Mouse (Mus musculus): ENCODE results near the gene Fdxr.

Fdxr gene

DNA sequence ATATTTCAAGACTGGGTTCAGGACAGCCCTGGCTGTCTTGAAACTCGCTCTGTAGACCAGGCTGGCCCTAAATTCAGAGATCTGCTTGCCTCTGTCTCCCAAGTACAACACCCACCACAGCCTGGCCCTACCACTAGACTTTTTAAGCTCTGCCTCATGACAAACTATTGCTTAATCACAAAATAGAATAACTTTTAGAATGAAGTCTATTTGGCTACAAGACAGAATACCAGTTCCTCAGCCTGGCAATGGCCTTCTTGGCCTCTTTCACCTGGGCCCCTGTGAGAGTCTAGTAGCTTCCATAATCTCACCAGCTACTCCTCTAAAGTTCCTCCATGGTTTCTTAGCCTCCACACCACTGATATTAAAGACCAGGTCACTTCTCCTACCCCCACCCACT is 13.5 kb upstream of the Fdxr start:
- peak in 1 of 2 experiments; percentile 59 for DNase-seq (ENCODE audit: inconsistent age in 2 of 2, low spot score in 1 of 2)

DNA sequence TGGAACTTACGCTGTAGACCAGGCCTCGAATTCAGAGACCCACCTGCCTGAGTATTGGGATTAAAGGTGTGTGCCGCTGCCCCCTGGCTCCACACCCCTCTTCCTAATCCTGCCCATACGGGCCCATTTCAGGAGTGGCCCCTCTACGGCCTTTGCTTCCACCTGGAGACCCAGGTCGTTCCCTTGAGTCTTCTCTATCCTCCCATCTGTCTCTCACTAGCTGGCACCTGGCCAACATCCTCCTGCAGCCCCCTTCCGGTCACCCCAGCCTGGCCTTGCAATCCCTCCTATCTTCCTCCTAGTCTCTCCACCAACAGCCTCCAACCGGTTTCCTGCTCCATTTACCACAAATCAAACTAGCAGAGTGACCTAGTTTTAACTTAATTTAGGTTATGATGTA is 13.0 kb upstream of the Fdxr start:
- peak in 1 of 2 experiments; percentile 38 for DNase-seq (ENCODE audit: inconsistent age in 2 of 2, low spot score in 1 of 2)

DNA sequence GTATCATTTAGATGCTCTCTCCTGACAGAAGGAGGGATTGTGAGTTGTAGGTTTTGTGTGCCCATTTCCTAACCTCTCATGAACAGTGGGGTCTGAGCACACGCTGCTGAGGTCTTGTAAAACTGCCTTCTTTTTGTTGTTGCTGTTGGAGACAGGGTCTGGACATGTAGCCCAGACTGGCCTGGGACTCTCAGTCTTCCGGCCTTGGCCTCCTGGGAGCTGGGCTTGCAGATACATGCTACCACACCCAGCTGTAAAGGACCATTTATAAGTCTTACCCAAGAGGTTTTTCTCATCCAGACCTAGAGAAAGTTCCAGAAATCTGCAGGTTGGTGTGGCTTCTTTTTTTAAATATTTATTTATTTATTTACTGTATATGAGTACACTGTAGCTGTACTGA is 11.5 kb upstream of the Fdxr start:
- DNase-seq (ENCODE audit: inconsistent age in 2 of 2, low spot score in 1 of 2) = no peak

DNA sequence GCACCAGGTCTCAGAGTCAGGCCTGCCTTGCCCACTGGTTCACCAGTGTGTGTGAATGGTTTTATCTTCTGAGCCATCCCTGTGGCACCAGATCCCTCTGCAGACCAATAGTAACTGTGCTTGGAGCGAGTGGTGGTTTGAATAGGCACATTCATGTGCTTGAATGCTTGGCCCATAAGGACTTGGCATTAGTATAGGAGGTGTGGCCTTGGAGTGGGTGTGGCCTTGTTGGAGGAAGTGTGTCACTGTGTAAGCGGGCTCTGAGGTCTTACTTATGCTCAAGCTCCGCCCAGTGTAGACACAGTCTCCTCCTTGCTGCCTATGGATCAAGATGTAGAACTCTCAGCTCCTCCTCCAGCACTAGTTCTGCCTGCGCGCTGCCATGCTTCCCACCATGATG is 10.5 kb upstream of the Fdxr start:
- peak; percentile 23 to 38 for DNase-seq (ENCODE audit: inconsistent age in 2 of 2, low spot score in 1 of 2)

DNA sequence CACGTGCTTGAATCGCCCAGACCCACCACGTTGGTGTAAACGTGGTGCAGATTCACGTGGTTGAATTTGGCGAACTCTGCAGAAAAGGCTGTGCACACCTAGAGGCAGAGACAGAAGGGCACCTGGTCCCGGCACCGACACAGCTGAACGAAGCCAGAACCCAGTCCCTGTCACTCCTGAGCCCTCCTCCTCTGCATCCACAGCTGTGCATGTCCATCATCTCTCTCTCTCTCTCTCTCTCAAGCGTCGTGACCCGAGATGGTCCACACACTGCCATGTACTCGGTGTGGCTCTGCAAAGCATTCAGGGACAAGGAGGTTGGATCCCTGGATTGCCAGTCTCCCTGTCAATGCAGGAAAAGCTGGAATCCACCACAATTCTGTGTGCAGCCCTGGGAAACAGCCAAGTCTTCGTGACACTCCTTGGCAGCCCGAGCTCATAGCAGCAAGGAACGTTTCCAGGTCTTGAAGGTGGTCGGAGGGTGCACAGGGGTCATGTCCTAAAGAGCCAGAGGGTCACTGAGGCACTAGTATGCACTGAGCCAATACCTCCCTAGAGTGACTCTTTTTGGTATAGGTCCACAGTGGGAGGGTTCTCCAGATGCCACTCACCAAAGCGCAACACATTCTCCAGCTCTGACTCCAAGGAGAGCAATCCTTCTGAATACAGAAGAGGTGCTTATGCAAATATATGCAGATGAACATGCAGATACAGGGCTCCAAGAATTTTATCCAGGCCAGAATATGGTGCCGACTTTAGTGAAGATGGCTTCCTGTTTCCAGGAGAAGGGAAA is 9.5 kb upstream of the Fdxr start:
- DNase-seq (ENCODE audit: inconsistent age in 2 of 2, low spot score in 1 of 2) = peak in 1 of 2 experiments; percentile 26

DNA sequence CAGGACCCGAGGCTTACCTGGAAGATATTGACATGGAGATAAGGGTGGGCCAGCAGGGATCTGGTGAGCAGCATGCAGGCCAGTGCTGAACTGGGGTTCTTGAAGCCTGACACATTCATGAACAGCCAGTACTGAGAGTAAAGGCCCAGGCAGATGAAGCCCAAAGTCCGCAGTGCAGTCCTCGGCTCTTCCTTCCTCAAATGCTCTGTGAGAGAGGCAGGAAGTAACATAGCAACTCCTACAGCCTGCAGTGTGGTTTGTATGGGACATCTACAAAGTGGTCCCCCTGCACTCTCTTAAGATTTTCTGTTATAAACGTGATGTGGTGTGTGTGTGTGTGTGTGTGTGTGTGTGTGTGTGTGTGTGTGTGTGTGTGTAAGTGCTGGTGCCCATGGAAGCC is 8.4 kb upstream of the Fdxr start:
- DNase-seq (ENCODE audit: inconsistent age in 2 of 2, low spot score in 1 of 2) = peak in 1 of 2 experiments; percentile 29

DNA sequence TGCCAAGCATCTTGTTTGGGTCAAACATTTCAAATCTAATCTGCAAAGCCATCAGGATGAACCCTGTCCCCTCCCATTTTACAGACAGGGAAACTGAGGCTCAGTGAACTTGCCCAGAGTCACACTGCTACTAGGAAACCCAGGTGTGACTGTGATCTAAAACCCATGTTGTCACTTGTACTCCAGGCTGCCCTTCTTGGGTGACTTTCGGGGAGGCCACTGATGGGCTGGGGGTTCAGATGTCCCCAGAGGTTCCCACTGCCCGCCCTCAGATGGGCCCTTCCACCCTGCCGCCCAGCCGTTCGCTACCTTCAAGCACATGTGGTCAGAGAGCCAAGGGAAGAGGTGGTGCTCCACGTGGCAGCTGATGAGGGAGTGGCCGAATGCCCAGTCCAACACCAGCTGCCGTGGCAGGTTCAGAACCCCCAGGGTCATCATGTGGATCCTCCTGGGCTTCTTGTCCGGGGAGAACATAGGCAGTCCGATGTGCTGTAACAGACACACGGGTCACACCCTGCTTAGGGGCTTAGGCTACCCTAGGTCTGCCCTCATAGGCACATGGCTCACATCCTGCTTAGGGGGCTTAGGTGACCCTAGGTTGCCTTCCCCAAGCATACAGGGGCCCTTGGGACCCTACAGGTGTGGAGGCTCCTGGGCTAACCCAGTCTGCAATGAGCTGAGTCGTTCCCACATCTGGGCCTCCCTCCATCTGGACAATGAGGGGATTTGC is 7.2 kb upstream of the Fdxr start:
- peak; percentile 24 to 38 for DNase-seq (ENCODE audit: inconsistent age in 2 of 2, low spot score in 1 of 2)

DNA sequence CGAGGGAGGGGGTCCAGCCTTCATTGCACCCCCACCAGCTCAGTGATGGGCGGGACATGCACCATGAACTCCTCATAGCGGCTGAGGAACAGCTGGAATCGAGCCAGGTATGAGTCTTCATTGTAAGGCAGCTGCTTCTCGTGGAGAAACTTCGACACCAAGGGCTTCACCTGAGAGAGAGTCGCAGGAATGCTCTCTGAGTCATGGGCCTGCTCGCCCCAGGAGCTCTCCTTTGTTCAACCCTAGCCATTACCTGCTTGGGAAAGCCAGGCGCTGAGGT is 6.6 kb upstream of the Fdxr start:
- DNase-seq (ENCODE audit: inconsistent age in 2 of 2, low spot score in 1 of 2) = peak; percentile 54 to 70

DNA sequence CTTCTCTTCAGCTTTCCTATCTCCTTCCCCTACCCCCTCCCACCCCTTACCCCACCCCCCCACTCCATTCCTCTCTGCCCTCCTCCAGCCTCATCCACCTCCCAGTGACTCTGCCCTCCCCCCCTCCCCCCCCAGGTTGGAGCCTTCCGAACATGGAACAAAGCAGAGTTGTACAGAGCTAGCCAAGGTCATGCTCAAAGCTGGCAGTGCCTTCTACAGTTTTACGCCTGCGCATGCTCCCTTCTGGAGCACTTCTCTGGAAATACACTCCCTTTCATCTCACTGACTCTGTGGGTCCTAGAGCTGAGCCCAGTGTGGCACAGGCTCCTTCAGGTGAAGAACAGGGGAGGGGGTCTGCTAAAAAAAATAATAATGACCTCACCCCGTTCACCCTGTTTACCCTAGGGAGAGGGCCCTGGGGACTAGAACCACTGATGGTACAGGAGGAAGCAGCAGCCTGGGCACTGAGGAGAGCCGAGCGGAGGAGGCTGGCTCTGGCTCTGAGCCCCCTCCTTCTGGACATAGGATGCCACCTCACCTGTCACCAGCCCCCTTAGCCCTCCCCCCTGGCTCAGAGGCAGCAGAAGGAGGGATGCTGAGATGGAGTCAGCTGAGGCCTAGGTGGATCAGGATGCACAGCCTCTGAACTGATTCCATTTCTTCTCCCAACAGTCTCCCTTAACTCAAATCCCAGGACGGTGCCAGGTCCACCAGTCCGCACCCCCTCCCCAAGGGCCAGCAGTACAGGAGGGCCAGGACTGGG is 6.1 kb upstream of the Fdxr start:
- peak; percentile 81 to 84 for DNase-seq (ENCODE audit: inconsistent age in 2 of 2, low spot score in 1 of 2)

DNA sequence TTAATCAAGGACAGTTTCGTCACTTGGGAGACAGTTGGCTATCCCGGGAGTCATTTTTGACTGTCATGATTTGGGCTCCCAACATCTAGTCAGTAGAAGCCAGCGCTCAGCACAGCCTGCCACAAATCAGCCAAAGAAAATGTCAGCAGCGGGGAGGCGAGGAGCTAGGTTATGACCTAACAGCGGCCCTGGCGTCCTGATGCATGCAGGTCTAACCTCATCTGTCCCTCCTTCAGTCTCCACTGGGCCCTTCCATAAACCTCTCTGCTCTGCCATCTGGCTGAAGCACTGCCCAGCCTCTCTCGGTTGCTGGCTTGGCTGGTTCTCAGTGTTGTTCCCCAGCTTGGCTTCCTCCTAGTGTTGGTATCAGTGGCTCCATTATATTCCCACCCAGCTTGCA is 5.4 kb upstream of the Fdxr start:
- DNase-seq (ENCODE audit: inconsistent age in 2 of 2, low spot score in 1 of 2) = peak; percentile 89 to 91

DNA sequence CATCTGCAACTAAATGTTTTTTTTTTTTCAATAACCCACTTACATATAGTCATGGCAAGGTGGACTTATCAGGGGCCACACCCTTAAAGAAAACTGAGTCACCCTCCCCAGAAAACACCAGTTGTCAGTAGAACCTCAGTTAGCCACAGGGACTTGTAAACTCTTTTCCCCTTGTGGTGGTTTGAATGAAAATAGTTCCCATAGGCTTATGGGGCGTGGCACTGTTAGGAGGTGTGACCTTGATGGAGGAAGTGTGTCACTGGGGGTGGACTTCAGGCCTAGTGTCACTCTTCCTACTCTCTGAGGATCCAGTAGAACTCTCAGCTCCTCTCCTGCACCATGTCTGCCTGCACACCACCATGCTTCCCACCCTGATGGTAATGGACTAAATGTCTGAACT is 2.9 kb upstream of the Fdxr start:
- peak; percentile 9 to 37 for DNase-seq (ENCODE audit: inconsistent age in 2 of 2, low spot score in 1 of 2)

DNA sequence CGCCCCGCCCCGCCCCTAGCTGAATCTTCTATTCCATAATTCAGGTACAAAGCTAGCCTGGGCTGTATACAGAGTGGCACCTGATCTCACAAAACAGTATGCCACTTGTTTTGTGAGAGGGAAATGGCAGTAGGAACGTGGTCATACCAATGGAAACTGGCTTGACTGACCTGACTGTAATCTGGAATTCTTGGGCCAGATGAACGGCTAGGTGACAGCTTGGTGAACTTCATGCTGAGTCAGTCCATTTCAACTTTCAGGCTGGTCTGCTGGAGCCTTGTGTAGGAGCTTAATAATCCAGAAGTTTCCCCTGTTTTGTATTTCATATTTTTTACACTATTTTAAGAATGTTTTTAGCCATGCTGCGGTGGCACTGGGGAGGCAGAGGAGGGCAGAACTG is 1.3 kb upstream of the Fdxr start:
- DNase-seq (ENCODE audit: inconsistent age in 2 of 2, low spot score in 1 of 2) = peak in 1 of 2 experiments; percentile 66

DNA sequence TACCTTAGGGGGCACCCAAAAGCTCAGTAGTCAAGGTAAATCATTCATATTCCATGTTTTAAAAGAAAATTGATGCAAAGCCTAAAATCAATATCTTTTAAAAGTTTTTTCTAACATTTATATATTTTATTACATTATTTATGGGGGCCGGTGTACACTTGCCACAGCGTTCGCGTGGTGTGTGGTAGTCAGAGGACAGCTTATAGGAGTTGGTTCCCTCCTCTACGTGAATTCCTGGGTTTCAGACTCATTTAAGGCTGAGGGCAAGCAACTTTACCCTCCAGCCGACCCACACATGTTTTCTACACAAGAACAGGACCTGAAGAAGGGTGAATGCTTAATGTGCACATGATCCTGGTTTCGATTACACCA is 740 bp upstream of the Fdxr start:
- DNase-seq (ENCODE audit: inconsistent age in 2 of 2, low spot score in 1 of 2) = no peak

DNA sequence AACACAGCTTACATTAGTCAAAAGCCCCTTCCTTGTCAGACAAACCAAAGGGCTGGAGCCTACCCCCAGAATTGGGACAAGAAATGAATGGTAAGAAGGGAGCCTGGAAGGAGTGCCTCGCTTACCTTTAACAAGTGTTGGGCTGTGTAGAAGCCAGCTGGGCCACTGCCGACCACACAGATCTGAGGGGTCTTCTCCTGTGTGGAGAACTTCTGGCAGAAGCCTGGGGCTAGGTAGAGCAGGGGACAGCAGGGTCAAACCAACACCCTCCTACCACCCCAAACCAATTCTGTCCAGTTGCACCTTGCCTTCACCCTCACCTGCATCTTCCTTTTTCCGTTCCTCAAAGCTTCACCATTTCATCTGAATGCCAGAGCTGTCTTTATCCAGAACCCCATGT is 896 bp downstream of the Fdxr start:
- no peak for DNase-seq (ENCODE audit: inconsistent age in 2 of 2, low spot score in 1 of 2)

DNA sequence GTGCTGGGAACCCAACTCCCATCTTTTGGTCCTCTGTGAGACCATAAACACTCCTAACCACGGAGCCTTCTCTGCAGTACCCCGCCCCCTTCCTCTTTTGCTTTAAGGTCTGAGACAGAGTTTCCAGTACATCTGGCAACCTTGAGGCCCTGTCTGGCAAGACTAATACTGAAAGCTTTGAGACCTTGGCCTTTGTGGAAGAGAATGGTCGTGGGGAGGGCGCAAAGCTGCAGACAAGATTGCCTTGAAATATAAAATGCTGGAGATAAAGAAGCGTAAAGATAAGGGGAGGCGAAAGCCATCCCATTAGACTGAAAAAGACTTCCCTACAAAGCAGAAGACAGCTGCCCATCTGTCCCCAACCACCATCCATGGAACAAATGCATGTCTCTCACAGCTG is 1.3 kb downstream of the Fdxr start:
- peak; percentile 85 to 93 for DNase-seq (ENCODE audit: inconsistent age in 2 of 2, low spot score in 1 of 2)

DNA sequence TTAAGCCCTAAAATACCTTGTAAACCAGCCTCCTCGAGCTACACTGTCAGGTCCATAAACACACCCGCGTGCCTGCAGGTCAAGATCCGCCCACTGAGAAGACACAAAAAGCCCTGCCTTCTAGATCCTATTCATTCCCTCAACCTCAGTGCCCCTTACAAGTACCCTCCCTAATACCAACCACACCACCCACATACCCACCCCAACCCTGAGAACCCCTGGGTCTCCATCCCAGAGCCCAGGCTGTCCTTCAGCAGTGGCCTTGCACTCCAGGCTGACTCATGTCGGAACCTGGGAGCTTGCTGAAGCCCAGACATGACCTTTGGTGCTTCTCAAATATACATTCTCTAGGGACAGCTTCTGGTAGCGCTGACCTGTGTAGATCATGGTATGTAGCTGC is 2.1 kb downstream of the Fdxr start:
- peak; percentile 79 to 87 for DNase-seq (ENCODE audit: inconsistent age in 2 of 2, low spot score in 1 of 2)

DNA sequence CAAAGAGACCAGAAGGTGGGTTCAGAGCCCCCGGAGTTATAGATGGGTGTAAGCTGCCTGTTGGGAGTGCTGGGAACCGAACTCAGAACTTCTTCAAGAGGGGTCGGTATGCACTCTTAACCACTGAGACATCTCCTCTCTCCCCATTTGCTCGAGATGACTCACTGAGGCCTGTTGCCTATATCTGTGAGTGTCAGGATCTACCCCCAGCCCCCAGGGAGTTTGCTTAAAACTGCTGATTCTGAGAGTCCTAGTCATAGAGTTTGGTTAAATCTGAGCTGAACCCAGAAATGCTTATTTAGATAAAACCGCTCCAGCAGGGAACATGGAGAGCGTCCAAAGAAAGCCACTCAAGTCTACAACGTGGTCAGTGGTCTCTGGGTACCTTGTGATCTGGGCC is 2.7 kb downstream of the Fdxr start:
- peak in 1 of 2 experiments; percentile 70 for DNase-seq (ENCODE audit: inconsistent age in 2 of 2, low spot score in 1 of 2)

DNA sequence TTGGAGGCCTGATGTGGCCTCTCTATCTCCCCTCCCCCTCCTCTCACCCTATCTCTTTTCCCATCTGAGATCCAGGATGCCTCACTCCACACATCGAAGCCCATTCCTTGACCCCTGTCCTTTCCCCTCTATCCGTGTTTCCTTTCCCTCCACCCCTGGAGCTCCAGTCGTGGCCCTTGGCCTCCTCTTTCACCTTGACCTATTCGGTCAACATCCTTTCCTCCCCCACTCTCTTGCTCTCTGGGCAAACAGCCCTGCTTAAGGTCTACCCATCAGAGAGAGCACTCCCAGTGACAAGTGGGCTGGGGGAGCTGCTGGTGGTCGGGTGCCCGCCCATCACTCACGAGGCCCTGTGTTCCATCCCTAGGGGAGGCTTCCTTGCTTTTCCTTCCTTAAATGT is 3.1 kb downstream of the Fdxr start:
- peak; percentile 62 to 81 for DNase-seq (ENCODE audit: inconsistent age in 2 of 2, low spot score in 1 of 2)

DNA sequence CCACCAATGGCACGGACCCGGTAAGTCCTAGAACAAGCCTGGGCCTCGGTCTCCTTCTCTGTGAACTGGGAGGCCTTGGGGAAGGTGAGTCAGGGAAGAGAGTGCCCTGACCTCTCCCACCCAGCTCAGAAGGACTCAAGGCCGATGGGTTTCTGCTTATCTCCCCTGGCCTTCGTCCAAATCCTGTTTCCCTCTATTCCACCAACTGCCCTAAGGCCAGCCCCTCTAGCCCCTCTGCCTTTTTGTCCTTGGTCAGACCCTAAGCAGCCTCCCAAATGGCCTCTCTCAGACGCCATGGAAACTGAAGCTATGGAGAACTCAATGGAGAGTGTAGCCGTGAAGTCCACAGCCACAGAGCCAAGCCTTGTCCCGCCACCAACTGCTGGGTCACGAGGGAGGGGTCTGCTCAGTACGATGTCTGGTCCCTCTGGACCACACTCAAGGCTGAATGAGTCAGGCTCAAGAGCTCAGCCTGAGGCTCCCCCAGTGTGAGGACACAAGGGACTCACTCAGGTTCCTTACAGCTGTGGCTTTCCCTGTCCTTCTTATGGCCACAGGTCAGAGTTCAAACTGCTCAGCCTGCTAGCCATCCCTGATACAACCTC is 3.9 kb downstream of the Fdxr start:
- DNase-seq (ENCODE audit: inconsistent age in 2 of 2, low spot score in 1 of 2) = peak; percentile 89 to 94

DNA sequence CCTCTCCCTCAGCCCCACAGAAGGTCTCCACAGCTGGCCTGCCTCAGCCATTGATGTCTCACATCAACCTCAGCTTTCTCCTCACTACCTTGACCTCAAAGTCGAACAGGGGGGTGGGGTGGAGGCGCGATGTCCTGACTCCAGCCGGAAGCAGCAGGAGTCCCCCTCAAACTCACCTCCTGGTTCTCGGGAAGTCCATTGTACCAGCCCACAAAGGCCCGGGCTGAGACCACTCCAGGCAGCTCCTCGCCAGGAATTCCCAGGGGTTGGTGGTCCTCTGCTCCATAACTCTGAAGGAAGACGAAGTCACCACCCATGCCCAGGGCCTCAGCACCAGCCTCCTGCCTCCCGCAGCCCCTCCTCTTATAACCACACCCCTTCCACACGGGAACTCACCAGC is 5.4 kb downstream of the Fdxr start:
- DNase-seq (ENCODE audit: inconsistent age in 2 of 2, low spot score in 1 of 2) = peak; percentile 61 to 72

DNA sequence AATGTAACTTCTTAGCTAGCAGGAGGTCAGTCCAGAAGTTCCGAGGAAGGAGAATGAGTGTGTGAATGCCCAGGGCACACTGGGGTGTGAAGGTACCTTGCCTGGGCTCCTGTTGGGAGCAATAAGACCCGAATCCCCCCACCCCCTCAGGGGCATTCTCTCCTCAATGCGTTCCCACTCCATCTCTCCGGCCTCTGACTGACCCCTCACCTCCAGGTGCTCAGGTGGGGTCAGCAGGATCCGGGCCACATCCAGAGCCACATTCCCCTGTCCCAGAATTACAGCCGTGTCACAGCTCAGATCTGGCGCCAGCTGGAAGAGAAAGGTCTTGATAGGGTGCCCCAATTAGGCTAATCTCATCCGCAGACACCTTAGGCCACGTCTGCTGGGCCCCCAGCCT is 5.8 kb downstream of the Fdxr start:
- peak; percentile 51 to 70 for DNase-seq (ENCODE audit: inconsistent age in 2 of 2, low spot score in 1 of 2)

Measured in adrenal gland, adult (tissue).